Mouse (Mus musculus) heart, embryonic 11.5 days (tissue): ENCODE measurements around the gene Nfatc4. TPM values are rescaled to one million over a fixed set of nuclear protein-coding genes. Genes with fewer than 3 reads are reported as not detected.
A peak's percentile ranks its signal among the peaks of the same experiment; 100 is the strongest.

ENCODE experiments used
- ATAC-seq: fragments of 200-750 bp; cut with Nextera tagmentation; replicated peaks from 2 replicates; pipeline ENCODE4 v1.8.0; 2017; ENCODE audit warnings: moderate library complexity; ENCODE audit not compliant: insufficient number of reproducible peaks, low FRiP score, low TSS enrichment
- H3K27ac ChIP-seq: fragments of 300-500 bp; sonication (generic); 2 replicates; pipeline ENCODE4 v1.5.1; 2014; ENCODE audit warnings: mild to moderate bottlenecking, low read depth, low read length
- H3K27me3 ChIP-seq: fragments of 300-500 bp; sonication (generic); 2 replicates; pipeline ENCODE4 v1.6.1; 2014; ENCODE audit warnings: mild to moderate bottlenecking, low read length, mixed read lengths; ENCODE audit not compliant: control insufficient read depth, insufficient read depth
- H3K36me3 ChIP-seq: fragments of 300-500 bp; sonication (generic); 2 replicates; pipeline ENCODE4 v1.6.1; 2014; ENCODE audit warnings: mild to moderate bottlenecking, low read length, moderate library complexity, mixed read lengths; ENCODE audit not compliant: control insufficient read depth, insufficient read depth
- H3K4me1 ChIP-seq: fragments of 300-500 bp; sonication (generic); 2 replicates; pipeline ENCODE4 v1.6.1; 2014; ENCODE audit warnings: low read length; ENCODE audit not compliant: control insufficient read depth, insufficient read depth
- H3K4me2 ChIP-seq: fragments of 300-500 bp; sonication (generic); 2 replicates; pipeline ENCODE4 v1.6.1; 2014; ENCODE audit warnings: mild to moderate bottlenecking, moderate library complexity
- H3K4me3 ChIP-seq: fragments of 300-500 bp; sonication (generic); 2 replicates; pipeline ENCODE4 v1.5.1; 2014; ENCODE audit warnings: low read depth, low read length
- H3K9ac ChIP-seq: fragments of 300-500 bp; sonication (generic); 2 replicates; pipeline ENCODE4 v1.6.1; 2014; ENCODE audit warnings: mild to moderate bottlenecking, low read depth, low read length, moderate library complexity
- H3K9me3 ChIP-seq: fragments of 300-500 bp; sonication (generic); replicated peaks from 2 replicates; pipeline ENCODE4 v1.6.1; 2016; ENCODE audit warnings: low read length; ENCODE audit not compliant: control insufficient read depth
- WGBS: fragments of 180-500 bp; shearing (Covaris S2); extraction: QIAGEN DNeasy Blood & Tissue Kit; methylation state at CpG from one replicate; pipeline ENCODE4 v1.1.7; 2014; ENCODE audit not compliant: insufficient replicate concordance; 5-methylcytosine and 5-hydroxymethylcytosine counted together
- polyA plus RNA-seq: library from polyadenylated mRNA; unstranded; fragments of >200 nt; fragmentation: Nextera tagmentation; extraction: Ambion mirVana; gene quantifications from 2 replicates; pipeline ENCODE4 v1.2.1, GENCODE M21; 2014

Nfatc4 gene
- polyA plus RNA-seq, 1 experiment from 2014 or later, result 16.9 TPM

DNA sequence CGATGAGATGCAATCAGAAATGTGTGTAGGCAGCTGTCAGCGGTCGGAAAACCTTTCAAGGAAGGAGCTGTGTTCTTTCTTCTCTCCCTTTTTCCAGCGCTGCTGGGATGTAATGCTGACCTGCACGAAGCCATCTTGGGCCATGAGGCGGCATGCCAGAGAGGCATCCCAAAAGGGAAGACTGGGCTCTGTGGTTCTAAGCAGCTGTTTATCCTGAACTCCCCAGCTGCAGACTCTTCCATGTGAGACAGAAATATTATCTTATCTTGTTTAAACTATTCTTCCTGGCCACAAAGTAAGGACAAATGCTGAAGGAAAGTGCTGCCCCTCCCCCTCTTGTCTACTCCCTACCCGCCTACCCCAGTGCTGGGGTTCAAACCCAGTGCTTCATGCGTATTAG is 58.0 kb downstream of the Nfatc4 start:
- ATAC-seq, result no peak
- Histone ChIP-seq H3K9me3 (no peaks in the 10 kb centered on the region), H3K9ac (no peak overlapping the region), H3K27ac (no peak overlapping the region), H3K4me3 (no peak overlapping the region), H3K36me3 (no peaks in the 10 kb centered on the region), H3K4me1 (peaks cover 16% of the 10 kb centered on the region), H3K27me3 (no peaks in the 10 kb centered on the region), H3K4me2 (no peak overlapping the region)
- 70% methylated on average over 8 of the region's 8 CpGs for WGBS

GRCm38 (mm10) chr14:55882171-55882641 is 59.3 kb downstream of the Nfatc4 start:
- Histone ChIP-seq H3K4me2 (no peak overlapping the region), H3K4me1 (peaks cover 23% of the 10 kb centered on the region), H3K27ac (no peak overlapping the region), H3K9me3 (no peaks in the 10 kb centered on the region), H3K27me3 (no peaks in the 10 kb centered on the region), H3K36me3 (no peaks in the 10 kb centered on the region), H3K9ac (no peak overlapping the region), H3K4me3 (no peak overlapping the region)
- no peak for ATAC-seq
- 58% methylated on average over 6 of the region's 6 CpGs for WGBS

GRCm38 (mm10) chr14:55883149-55883661 is 60.3 kb downstream of the Nfatc4 start:
- WGBS, result 88% methylated on average over 13 of the region's 13 CpGs
- Histone ChIP-seq H3K27ac (no peak overlapping the region), H3K9me3 (no peaks in the 10 kb centered on the region), H3K4me2 (no peak overlapping the region), H3K4me3 (no peak overlapping the region), H3K4me1 (peaks cover 19% of the 10 kb centered on the region), H3K27me3 (no peaks in the 10 kb centered on the region), H3K36me3 (peaks cover 8% of the 10 kb centered on the region), H3K9ac (0 out of 2 replicates have a peak overlapping the region, but pooled peaks have one; percentile 17)
- ATAC-seq, result no peak

Other genes starting within 250 kb of the Nfatc4 start
- 107 and 108 TPM in 2 replicates for gene Fitm1, start 247.5 kb upstream of the Nfatc4 start, polyA plus RNA-seq
- gene Psme1, start 245.0 kb upstream of the Nfatc4 start, polyA plus RNA-seq, result 223 and 235 TPM in 2 replicates
- gene Emc9, start 237.8 kb upstream of the Nfatc4 start, polyA plus RNA-seq, result 18.7 and 20.0 TPM in 2 replicates
- gene Psme2, start 232.0 kb upstream of the Nfatc4 start, polyA plus RNA-seq, result 222 and 223 TPM in 2 replicates
- gene Rnf31, start 231.4 kb upstream of the Nfatc4 start, polyA plus RNA-seq, result 11.2 and 13.0 TPM in 2 replicates
- gene Irf9, start 219.6 kb upstream of the Nfatc4 start, polyA plus RNA-seq, result 6.4 and 7.5 TPM in 2 replicates
- 8.8 and 14.1 TPM in 2 replicates for gene Rec8, start 205.1 kb upstream of the Nfatc4 start, polyA plus RNA-seq
- gene Ipo4, start 187.2 kb upstream of the Nfatc4 start, polyA plus RNA-seq, result 70.1 and 81.7 TPM in 2 replicates
- 1.9 and 4.2 TPM in 2 replicates for gene Gm49378, start 185.2 kb upstream of the Nfatc4 start, polyA plus RNA-seq
- gene Tm9sf1, start 179.3 kb upstream of the Nfatc4 start, polyA plus RNA-seq, result 78.7 and 86.9 TPM in 2 replicates
- gene Tssk4, start 173.0 kb upstream of the Nfatc4 start, polyA plus RNA-seq, result 0.63 TPM in 2 replicates
- gene Mdp1, start 162.6 kb upstream of the Nfatc4 start, polyA plus RNA-seq, result 72.0 and 74.2 TPM in 2 replicates
- 41.3 and 43.3 TPM in 2 replicates for gene Gmpr2, start 151.2 kb upstream of the Nfatc4 start, polyA plus RNA-seq
- 512 and 535 TPM in 2 replicates for gene Nedd8, start 151.0 kb upstream of the Nfatc4 start, polyA plus RNA-seq
- gene Tinf2, start 141.3 kb upstream of the Nfatc4 start, polyA plus RNA-seq, result 39.6 and 42.3 TPM in 2 replicates
- 0.13 and 0.30 TPM in 2 replicates for gene Tgm1, start 109.2 kb upstream of the Nfatc4 start, polyA plus RNA-seq
- 19.1 and 19.7 TPM in 2 replicates for gene Rabggta, start 100.9 kb upstream of the Nfatc4 start, polyA plus RNA-seq
- 56.4 and 60.3 TPM in 2 replicates for gene Dhrs1, start 77.5 kb upstream of the Nfatc4 start, polyA plus RNA-seq
- gene Nop9, start 77.5 kb upstream of the Nfatc4 start, polyA plus RNA-seq, result 25.1 and 26.3 TPM in 2 replicates
- gene Cideb, start 64.7 kb upstream of the Nfatc4 start, polyA plus RNA-seq, result 1.4 and 1.7 TPM in 2 replicates
- 0.16 and 1.0 TPM in 2 replicates for gene Ltb4r2, start 61.7 kb upstream of the Nfatc4 start, polyA plus RNA-seq
- gene Ltb4r1, start 57.2 kb upstream of the Nfatc4 start, polyA plus RNA-seq, result 0.11 and 0.21 TPM in 2 replicates
- 13.2 and 19.7 TPM in 2 replicates for gene Adcy4, start 39.0 kb upstream of the Nfatc4 start, polyA plus RNA-seq
- 19.6 and 19.8 TPM in 2 replicates for gene Ripk3, start 34.3 kb upstream of the Nfatc4 start, polyA plus RNA-seq
- 12.5 and 20.3 TPM in 2 replicates for gene Nynrin, start 30.9 kb downstream of the Nfatc4 start, polyA plus RNA-seq
- gene Cbln3, start 61.2 kb downstream of the Nfatc4 start, polyA plus RNA-seq, result 0.30 and 0.42 TPM in 2 replicates
- gene Khnyn, start 61.8 kb downstream of the Nfatc4 start, polyA plus RNA-seq, result 6.0 and 8.9 TPM in 2 replicates
- gene Sdr39u1, start 77.1 kb downstream of the Nfatc4 start, polyA plus RNA-seq, result 36.9 and 42.2 TPM in 2 replicates
- gene Cma1, start 121.5 kb downstream of the Nfatc4 start, polyA plus RNA-seq, result not detected in 2 replicates
- gene Cma2, start 127.8 kb downstream of the Nfatc4 start, polyA plus RNA-seq, result not detected in 2 replicates
- not detected in 2 replicates for gene Mcpt1, start 194.8 kb downstream of the Nfatc4 start, polyA plus RNA-seq
- not detected in 2 replicates for gene Mcpt9, start 207.4 kb downstream of the Nfatc4 start, polyA plus RNA-seq
- gene Mcpt2, start 218.9 kb downstream of the Nfatc4 start, polyA plus RNA-seq, result not detected in 2 replicates
- gene Mcpt4, start 239.2 kb downstream of the Nfatc4 start, polyA plus RNA-seq, result not detected in 2 replicates